Mouse (Mus musculus) midbrain, embryonic 12.5 days (tissue): Measurements from ENCODE around the gene Il18. TPM values are rescaled to one million over a fixed set of nuclear protein-coding genes. Genes with fewer than 3 reads are reported as not detected.

ENCODE experiments used
- ATAC-seq: fragments of 200-750 bp; cut with Nextera tagmentation; 2 replicates; pipeline ENCODE4 v1.8.0; 2017; ENCODE audit warnings: low read depth, moderate TSS enrichment, moderate library complexity; ENCODE audit not compliant: low FRiP score
- H3K27ac ChIP-seq: fragments of 300-500 bp; sonication (generic); replicated peaks from 2 replicates; pipeline ENCODE4 v1.5.1; 2016; ENCODE audit warnings: mild to moderate bottlenecking
- H3K27me3 ChIP-seq: fragments of 300-500 bp; sonication (generic); 2 replicates; pipeline ENCODE4 v1.6.1; 2016; ENCODE audit warnings: mild to moderate bottlenecking
- H3K36me3 ChIP-seq: fragments of 300-500 bp; sonication (generic); 2 replicates; pipeline ENCODE4 v1.6.1; 2016
- H3K4me1 ChIP-seq: fragments of 300-500 bp; sonication (generic); 2 replicates; pipeline ENCODE4 v1.6.1; 2016
- H3K4me2 ChIP-seq: fragments of 300-500 bp; sonication (generic); replicated peaks from 2 replicates; pipeline ENCODE4 v1.6.1; 2016; ENCODE audit warnings: mild to moderate bottlenecking, moderate library complexity
- H3K4me3 ChIP-seq: fragments of 300-500 bp; sonication (generic); 2 replicates; pipeline ENCODE4 v1.5.1; 2016; ENCODE audit warnings: mild to moderate bottlenecking
- H3K9ac ChIP-seq: fragments of 300-500 bp; sonication (generic); replicated peaks from 2 replicates; pipeline ENCODE4 v1.6.1; 2016; ENCODE audit warnings: mild to moderate bottlenecking, moderate library complexity
- H3K9me3 ChIP-seq: fragments of 300-500 bp; sonication (generic); 2 replicates; pipeline ENCODE4 v1.6.1; 2016; ENCODE audit warnings: mild to moderate bottlenecking
- WGBS: fragments of 180-500 bp; shearing (Covaris S2); methylation state at CpG from one replicate; pipeline ENCODE4 v1.1.7; 2016; 5-methylcytosine and 5-hydroxymethylcytosine counted together
- polyA plus RNA-seq: library from polyadenylated mRNA; unstranded; fragments of >200 nt; fragmentation: Nextera tagmentation; extraction: Ambion mirVana; gene quantifications from 2 replicates; pipeline ENCODE4 v1.2.1, GENCODE M21; 2016

Il18 gene
- polyA plus RNA-seq, result 21.9 and 29.2 TPM in 2 replicates

DNA sequence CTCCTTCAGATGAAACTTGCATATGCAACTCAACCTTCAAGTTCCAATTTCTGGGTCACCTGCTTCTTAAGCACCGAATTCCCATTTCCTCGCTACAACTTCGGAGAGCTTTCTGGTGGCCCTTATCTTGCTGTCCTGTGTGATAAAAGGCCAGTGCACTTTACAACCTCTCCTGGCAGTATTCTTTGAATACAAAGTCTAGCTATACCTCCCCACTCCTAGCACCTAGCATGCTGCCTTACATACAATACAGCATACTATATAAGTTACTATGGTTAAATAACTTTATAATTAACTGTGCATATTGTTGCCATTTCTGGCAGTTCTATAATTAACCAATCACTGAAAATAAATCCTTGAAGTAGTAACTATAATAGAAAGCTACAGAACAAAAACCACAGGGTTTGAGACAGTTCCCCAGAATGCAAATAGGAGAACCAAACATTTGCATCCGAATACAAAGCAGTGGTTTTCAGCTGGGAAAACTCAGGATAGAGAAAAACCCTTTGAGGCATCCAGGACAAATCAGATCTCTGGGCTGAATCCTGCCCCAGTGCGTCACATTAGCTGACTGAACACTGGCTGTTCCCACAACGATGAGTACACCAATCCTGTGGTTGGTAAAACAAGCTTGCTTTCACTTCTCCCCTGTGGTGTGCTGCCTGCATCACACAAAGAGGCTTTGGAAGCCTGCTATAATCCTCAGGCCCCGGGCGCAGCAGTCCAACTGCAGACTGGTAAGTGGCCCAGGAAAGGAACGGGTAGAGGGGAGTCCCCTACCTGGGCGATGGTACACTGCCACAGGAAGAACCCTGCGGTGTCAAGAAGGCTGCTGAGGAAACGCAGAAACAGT lies at the start of gene Il18:
Gene Il18 (plus strand): TSS at position 587 of the 853 bp plus-strand sequence.
- peak within 1 kb of the TSS; percentile 93 for H3K27ac ChIP-seq
- H3K9ac ChIP-seq, result peak within 1 kb of the TSS; percentile 51; the same call in 1 of the 2 replicates
- peaks cover 16% of the 10 kb centered on the region for H3K4me1 ChIP-seq
- WGBS, result 20% methylated on average over 12 of the region's 12 CpGs
- H3K36me3 ChIP-seq, result no peaks in the 10 kb centered on the region
- peak within 1 kb of the TSS; percentile 29 for H3K4me3 ChIP-seq
- ATAC-seq, result peak; percentile 98
- H3K27me3 ChIP-seq, result no peaks in the 10 kb centered on the region
- peak within 1 kb of the TSS; percentile 50 for H3K4me2 ChIP-seq
- H3K9me3 ChIP-seq, result no peaks in the 10 kb centered on the region

GRCm38 (mm10) chr9:50505405-50505804 lies 49.2 kb upstream of the Il18 start:
- no peak for ATAC-seq

DNA sequence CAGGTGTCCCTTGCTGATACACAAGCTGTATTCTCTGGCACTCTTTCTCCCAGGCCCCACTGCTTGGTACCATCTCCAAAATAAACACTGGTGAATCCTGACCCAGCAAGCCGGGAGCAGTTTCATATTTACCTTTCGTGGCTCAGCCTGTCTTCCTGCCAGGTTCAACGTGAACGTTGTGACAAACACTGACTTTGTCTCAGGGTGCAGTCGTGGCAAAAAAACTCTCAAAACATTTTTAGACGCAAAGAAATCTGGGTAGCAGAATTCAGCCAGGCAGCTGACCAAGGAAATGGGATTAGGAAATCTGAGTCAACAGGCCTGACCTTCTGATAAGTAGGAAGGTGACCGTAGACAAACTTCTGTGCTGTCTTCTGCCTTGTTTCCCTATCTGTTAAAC lies 47.1 kb upstream of the Il18 start:
- H3K27me3 ChIP-seq, result no peaks in the 10 kb centered on the region
- H3K9ac ChIP-seq, result no peak overlapping the region
- no peak overlapping the region for H3K4me2 ChIP-seq
- no peaks in the 10 kb centered on the region for H3K4me1 ChIP-seq
- WGBS, result 77% methylated on average over 7 of the region's 7 CpGs
- no peak overlapping the region for H3K27ac ChIP-seq
- H3K36me3 ChIP-seq, result no peaks in the 10 kb centered on the region
- no peak for ATAC-seq
- H3K9me3 ChIP-seq, result no peaks in the 10 kb centered on the region
- no peak overlapping the region for H3K4me3 ChIP-seq

More at GRCm38 (mm10) chr9:50505405-50505804, 49.2 kb upstream of the Il18 start:
- no peak overlapping the region for H3K9ac ChIP-seq
- H3K27me3 ChIP-seq, result no peaks in the 10 kb centered on the region
- H3K27ac ChIP-seq, result no peak overlapping the region
- no peaks in the 10 kb centered on the region for H3K36me3 ChIP-seq
- H3K4me3 ChIP-seq, result no peak overlapping the region
- H3K4me2 ChIP-seq, result no peak overlapping the region
- no peaks in the 10 kb centered on the region for H3K4me1 ChIP-seq
- 61% methylated on average over 6 of the region's 6 CpGs for WGBS
- H3K9me3 ChIP-seq, result no peaks in the 10 kb centered on the region

DNA sequence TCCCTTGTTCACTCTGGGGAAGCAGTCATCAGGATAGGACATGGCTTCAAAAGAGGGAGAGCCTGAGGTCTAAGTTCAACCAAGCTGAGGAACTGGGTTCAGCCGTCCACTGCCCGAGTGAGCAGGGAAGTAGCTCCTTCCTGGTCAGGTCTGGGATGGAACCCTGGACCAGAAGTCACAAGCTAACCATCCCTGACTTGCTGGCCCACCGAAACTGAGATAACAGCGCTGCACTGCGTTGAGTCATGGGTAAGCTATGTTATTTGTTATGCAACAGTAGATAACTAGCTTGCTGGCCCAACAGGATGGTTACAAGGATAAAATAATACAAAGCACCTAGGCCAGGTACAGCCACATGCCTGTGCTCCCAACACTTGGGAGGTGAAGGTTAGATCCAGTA lies 39.2 kb upstream of the Il18 start:
- ATAC-seq, result no peak
- Histone ChIP-seq H3K9ac (no peak overlapping the region), H3K36me3 (no peaks in the 10 kb centered on the region), H3K4me2 (no peak overlapping the region), H3K4me3 (no peak overlapping the region), H3K4me1 (no peaks in the 10 kb centered on the region), H3K27ac (no peak overlapping the region), H3K27me3 (no peaks in the 10 kb centered on the region), H3K9me3 (no peaks in the 10 kb centered on the region)
- WGBS, result 83% methylated on average over 5 of the region's 5 CpGs

GRCm38 (mm10) chr9:50518781-50519180 lies 35.8 kb upstream of the Il18 start:
- no peaks in the 10 kb centered on the region for H3K9me3 ChIP-seq
- H3K4me3 ChIP-seq, result no peak overlapping the region
- no peaks in the 10 kb centered on the region for H3K27me3 ChIP-seq
- H3K4me1 ChIP-seq, result no peaks in the 10 kb centered on the region
- 0 out of 2 replicates have a peak, but pooled peaks cover 4% of the 10 kb centered on the region for H3K36me3 ChIP-seq
- H3K4me2 ChIP-seq, result no peak overlapping the region
- H3K27ac ChIP-seq, result no peak overlapping the region
- no peak overlapping the region for H3K9ac ChIP-seq
- 5% methylated on average over 2 of the region's 2 CpGs for WGBS
- ATAC-seq, result no peak

- Histone ChIP-seq H3K4me2 (no peak overlapping the region), H3K9ac (no peak overlapping the region), H3K9me3 (no peaks in the 10 kb centered on the region), H3K27me3 (no peaks in the 10 kb centered on the region), H3K27ac (no peak overlapping the region), H3K36me3 (0 out of 2 replicates have a peak, but pooled peaks cover 4% of the 10 kb centered on the region), H3K4me3 (no peak overlapping the region), H3K4me1 (no peaks in the 10 kb centered on the region)
- ATAC-seq, result no peak
- 90% methylated on average over 6 of the region's 6 CpGs for WGBS
Measured at GRCm38 (mm10) chr9:50520748-50521147, 33.9 kb upstream of the Il18 start.

DNA sequence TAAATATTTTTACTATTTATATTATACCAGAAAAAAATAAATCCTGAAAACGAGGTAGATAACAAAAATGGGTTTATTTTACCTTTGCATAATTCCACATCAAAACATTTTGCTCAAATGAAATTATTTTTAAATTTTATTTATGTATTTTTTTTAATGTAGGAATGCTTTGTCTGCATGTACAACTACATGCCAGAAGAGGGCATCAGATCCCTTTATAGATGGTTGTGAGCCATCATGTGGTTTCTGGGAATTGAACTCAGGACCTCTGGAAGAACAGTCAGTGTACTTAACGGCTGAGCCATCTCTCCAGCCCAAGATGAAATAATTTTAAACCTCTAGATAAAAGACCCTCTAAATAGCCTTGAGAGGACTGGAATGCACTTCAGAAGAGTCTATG lies 33.1 kb upstream of the Il18 start:
- no peak for ATAC-seq
- Histone ChIP-seq H3K27me3 (no peaks in the 10 kb centered on the region), H3K36me3 (0 out of 2 replicates have a peak, but pooled peaks cover 4% of the 10 kb centered on the region), H3K4me2 (no peak overlapping the region), H3K4me1 (no peaks in the 10 kb centered on the region), H3K9me3 (no peaks in the 10 kb centered on the region), H3K9ac (no peak overlapping the region), H3K4me3 (no peak overlapping the region), H3K27ac (no peak overlapping the region)
- WGBS, result 54% methylated on average over 2 of the region's 2 CpGs

GRCm38 (mm10) chr9:50522574-50522973 lies 32.1 kb upstream of the Il18 start:
- no peak for ATAC-seq
- Histone ChIP-seq H3K4me1 (peaks cover 3% of the 10 kb centered on the region), H3K9me3 (no peaks in the 10 kb centered on the region), H3K4me2 (no peak overlapping the region), H3K27me3 (no peaks in the 10 kb centered on the region), H3K27ac (no peak overlapping the region), H3K36me3 (0 out of 2 replicates have a peak, but pooled peaks cover 4% of the 10 kb centered on the region), H3K9ac (no peak overlapping the region), H3K4me3 (no peak overlapping the region)
- 87% methylated on average over 5 of the region's 5 CpGs for WGBS

DNA sequence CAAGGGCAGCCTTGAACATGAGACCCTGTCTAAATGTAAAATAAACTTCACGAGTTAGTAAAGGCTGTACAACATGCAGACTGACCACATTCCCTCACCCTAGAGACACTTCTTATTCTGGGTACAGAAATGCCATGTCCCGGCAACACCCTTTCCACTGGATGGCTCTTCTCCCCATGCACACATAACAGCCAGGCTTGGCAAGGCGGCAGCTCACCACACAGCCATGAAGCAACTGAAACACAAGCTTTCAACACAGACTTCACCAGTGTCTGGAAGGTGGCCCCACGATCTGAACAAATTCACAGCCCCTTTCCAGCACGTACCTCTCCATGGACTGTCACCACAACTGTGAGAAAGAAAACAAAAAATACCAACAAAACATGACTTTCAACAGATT lies 29.7 kb upstream of the Il18 start:
- Histone ChIP-seq H3K4me2 (no peak overlapping the region), H3K27ac (no peak overlapping the region), H3K27me3 (no peaks in the 10 kb centered on the region), H3K4me3 (no peak overlapping the region), H3K4me1 (peaks cover 8% of the 10 kb centered on the region), H3K9me3 (no peaks in the 10 kb centered on the region), H3K36me3 (0 out of 2 replicates have a peak, but pooled peaks cover 4% of the 10 kb centered on the region), H3K9ac (no peak overlapping the region)
- 90% methylated on average over 5 of the region's 5 CpGs for WGBS
- no peak for ATAC-seq

GRCm38 (mm10) chr9:50525585-50525984 lies 29.0 kb upstream of the Il18 start:
- Histone ChIP-seq H3K36me3 (0 out of 2 replicates have a peak, but pooled peaks cover 4% of the 10 kb centered on the region), H3K4me1 (peaks cover 8% of the 10 kb centered on the region), H3K9ac (no peak overlapping the region), H3K27ac (no peak overlapping the region), H3K27me3 (no peaks in the 10 kb centered on the region), H3K4me2 (no peak overlapping the region), H3K4me3 (no peak overlapping the region), H3K9me3 (no peaks in the 10 kb centered on the region)
- no peak for ATAC-seq
- 89% methylated on average over 5 of the region's 5 CpGs for WGBS

DNA sequence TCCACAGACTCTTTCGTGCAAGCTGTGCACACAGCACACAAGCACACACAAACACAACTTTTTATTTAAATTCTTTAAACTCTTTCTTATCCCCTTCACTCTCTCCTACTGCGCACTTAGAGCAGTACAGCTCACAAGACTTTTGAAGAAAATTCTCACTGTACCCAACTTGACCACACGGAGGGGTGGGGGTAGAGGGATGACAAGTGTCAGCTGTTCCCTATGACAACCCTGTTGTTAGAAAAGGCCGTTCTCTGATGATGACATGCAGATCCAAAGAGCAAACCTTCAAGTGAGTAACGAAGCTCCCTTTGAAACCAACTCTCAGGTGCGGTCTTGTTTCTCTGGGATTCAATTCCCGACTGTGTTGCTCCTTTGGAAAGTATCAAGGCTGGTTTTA lies 26.8 kb upstream of the Il18 start:
- Histone ChIP-seq H3K9me3 (no peaks in the 10 kb centered on the region), H3K27ac (no peak overlapping the region), H3K4me2 (peak overlapping the region; percentile 56), H3K36me3 (no peaks in the 10 kb centered on the region), H3K4me3 (peak overlapping the region; percentile 70), H3K9ac (peak overlapping the region; percentile 69), H3K4me1 (peaks cover 8% of the 10 kb centered on the region), H3K27me3 (no peaks in the 10 kb centered on the region)
- peak; percentile 13; the same call in 1 of the 2 replicates for ATAC-seq
- 53% methylated on average over 7 of the region's 7 CpGs for WGBS

DNA sequence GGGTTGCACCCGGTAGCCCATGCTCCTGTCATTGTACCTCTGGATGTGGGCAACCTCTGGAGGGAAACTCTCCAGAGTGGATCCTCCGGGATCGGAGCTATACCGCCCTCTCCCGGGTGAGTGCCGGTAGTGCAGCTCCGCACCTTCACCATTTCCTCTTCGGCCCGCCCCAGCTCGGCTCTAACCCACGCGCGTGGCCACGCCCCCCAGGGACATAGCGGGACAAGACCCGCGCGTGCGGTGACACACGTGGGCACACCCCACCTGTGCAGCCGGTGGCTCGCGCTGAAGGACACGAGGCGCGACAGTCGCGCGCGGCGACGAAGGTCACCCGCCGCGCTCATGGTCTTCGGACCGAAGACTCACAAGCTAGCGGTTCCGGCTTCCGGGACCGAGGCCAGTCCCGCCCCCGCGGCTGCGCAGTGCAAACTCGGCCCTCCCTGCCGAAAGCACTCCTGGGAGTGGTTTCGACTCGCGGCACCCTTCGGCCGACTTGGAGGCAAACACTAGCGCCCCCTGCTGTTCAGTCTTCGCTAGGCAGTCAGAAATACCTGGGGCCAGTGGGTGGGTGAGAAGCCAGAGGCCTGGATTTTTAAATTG lies 26.2 kb upstream of the Il18 start, which contains the start of gene Pts:
Gene Pts (minus strand): TSS at position 432 of the 600 bp plus-strand sequence.
- H3K36me3 ChIP-seq, result no peaks in the 10 kb centered on the region
- no peaks in the 10 kb centered on the region for H3K27me3 ChIP-seq
- ATAC-seq, result peak; percentile 99
- WGBS, result under 1% methylated on average over 54 of the region's 54 CpGs
- no peaks in the 10 kb centered on the region for H3K9me3 ChIP-seq
- H3K4me2 ChIP-seq, result peak within 1 kb of the TSS; percentile 56
- peak within 1 kb of the TSS; percentile 70 for H3K4me3 ChIP-seq
- peaks cover 8% of the 10 kb centered on the region for H3K4me1 ChIP-seq
- peak within 1 kb of the TSS; percentile 68 for H3K27ac ChIP-seq
- H3K9ac ChIP-seq, result peak within 1 kb of the TSS; percentile 69
